Mouse (Mus musculus) intestine, embryonic 15.5 days (tissue): ENCODE data around the gene Plekhd1. TPM values are rescaled to one million over a fixed set of nuclear protein-coding genes. Genes with fewer than 3 reads are reported as not detected.
A peak's percentile ranks its signal among the peaks of the same experiment; 100 is the strongest.

ENCODE experiments used
- ATAC-seq: fragments of 200-750 bp; cut with Nextera tagmentation; 2 replicates; pipeline ENCODE4 v1.8.0; 2017; ENCODE audit warnings: moderate TSS enrichment, moderate library complexity
- H3K27ac ChIP-seq: fragments of 300-500 bp; sonication (generic); 2 replicates; pipeline ENCODE4 v1.5.1; 2015; ENCODE audit warnings: mild to moderate bottlenecking, inconsistent platforms
- H3K27me3 ChIP-seq: fragments of 300-500 bp; sonication (generic); replicated peaks from 2 replicates; pipeline ENCODE4 v1.6.1; 2015; ENCODE audit warnings: inconsistent platforms
- H3K36me3 ChIP-seq: fragments of 300-500 bp; sonication (generic); 2 replicates; pipeline ENCODE4 v1.6.1; 2015; ENCODE audit warnings: inconsistent platforms
- H3K4me1 ChIP-seq: fragments of 300-500 bp; sonication (generic); replicated peaks from 2 replicates; pipeline ENCODE4 v1.6.1; 2015; ENCODE audit warnings: inconsistent platforms
- H3K4me2 ChIP-seq: fragments of 300-500 bp; sonication (generic); replicated peaks from 2 replicates; pipeline ENCODE4 v1.6.1; 2015; ENCODE audit warnings: mild to moderate bottlenecking, inconsistent platforms
- H3K4me3 ChIP-seq: fragments of 300-500 bp; sonication (generic); replicated peaks from 2 replicates; pipeline ENCODE4 v1.5.1; 2015; ENCODE audit warnings: inconsistent platforms
- H3K9ac ChIP-seq: fragments of 300-500 bp; sonication (generic); 2 replicates; pipeline ENCODE4 v1.6.1; 2015; ENCODE audit warnings: inconsistent platforms
- H3K9me3 ChIP-seq: fragments of 300-500 bp; sonication (generic); 2 replicates; pipeline ENCODE4 v1.6.1; 2016; ENCODE audit warnings: inconsistent platforms
- WGBS: fragments of 180-500 bp; shearing (Covaris S2); methylation state at CpG from one replicate; pipeline ENCODE4 v1.1.7; 2015; 5-methylcytosine and 5-hydroxymethylcytosine counted together
- polyA plus RNA-seq: library from polyadenylated mRNA; unstranded; fragments of >200 nt; fragmentation: Nextera tagmentation; extraction: Ambion mirVana; gene quantifications from 2 replicates; pipeline ENCODE4 v1.2.1, GENCODE M21; 2015

The Plekhd1 gene
- polyA plus RNA-seq, 1 experiment from 2014 or later, result 13.4 TPM

GRCm38 (mm10) chr12:80706208-80706914 is 14.0 kb downstream of the Plekhd1 start:
- WGBS, result 51% methylated on average over 11 of the region's 11 CpGs
- H3K27ac ChIP-seq, result peak overlapping the region; percentile 67

GRCm38 (mm10) chr12:80706915-80707604 is 14.7 kb downstream of the Plekhd1 start:
- 37% methylated on average over 6 of the region's 6 CpGs for WGBS
- Histone ChIP-seq H3K4me3 (no peak overlapping the region), H3K27me3 (no peaks in the 10 kb centered on the region), H3K4me1 (peaks cover 15% of the 10 kb centered on the region), H3K27ac (peak overlapping the region; percentile 67; the same call in 1 of the 2 replicates), H3K4me2 (peak overlapping the region; percentile 28), H3K36me3 (no peaks in the 10 kb centered on the region), H3K9ac (no peak overlapping the region), H3K9me3 (no peaks in the 10 kb centered on the region)
- peak; percentile 45; the same call in 1 of the 2 replicates for ATAC-seq

More at GRCm38 (mm10) chr12:80706208-80706914, 14.0 kb downstream of the Plekhd1 start:
- no peaks in the 10 kb centered on the region for H3K27me3 ChIP-seq
- H3K4me3 ChIP-seq, result no peak overlapping the region
- H3K9ac ChIP-seq, result no peak overlapping the region
- peak overlapping the region; percentile 28 for H3K4me2 ChIP-seq
- H3K4me1 ChIP-seq, result peaks cover 15% of the 10 kb centered on the region
- no peaks in the 10 kb centered on the region for H3K9me3 ChIP-seq
- no peaks in the 10 kb centered on the region for H3K36me3 ChIP-seq
- peak; percentile 70 for ATAC-seq

GRCm38 (mm10) chr12:80715915-80716314 is 23.5 kb downstream of the Plekhd1 start:
- Histone ChIP-seq H3K4me1 (no peaks in the 10 kb centered on the region), H3K4me3 (no peak overlapping the region), H3K27ac (no peak overlapping the region), H3K4me2 (no peak overlapping the region), H3K36me3 (no peaks in the 10 kb centered on the region), H3K27me3 (no peaks in the 10 kb centered on the region), H3K9me3 (no peaks in the 10 kb centered on the region), H3K9ac (no peak overlapping the region)
- 69% methylated on average over 6 of the region's 6 CpGs for WGBS
- ATAC-seq, result no peak

DNA sequence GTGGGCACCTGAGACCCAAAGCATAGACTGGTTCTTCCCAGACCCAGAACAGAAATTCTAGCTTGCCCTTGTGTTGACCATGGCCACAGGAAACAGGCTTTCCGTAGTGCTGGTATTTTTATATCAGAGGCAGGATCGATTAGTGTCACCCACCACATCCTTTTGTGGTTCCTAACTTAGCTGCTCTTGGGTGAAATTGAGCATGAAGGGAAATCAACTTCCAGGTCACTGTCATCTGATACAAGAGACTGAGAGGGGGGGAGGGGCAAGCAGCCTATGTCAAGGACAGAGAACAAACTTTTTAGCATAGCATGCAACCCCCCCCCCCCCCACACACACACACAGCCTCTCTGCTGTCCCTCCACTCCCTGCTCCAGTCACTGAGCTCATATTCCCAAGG is 26.8 kb downstream of the Plekhd1 start:
- Histone ChIP-seq H3K4me2 (no peak overlapping the region), H3K36me3 (no peaks in the 10 kb centered on the region), H3K9me3 (no peaks in the 10 kb centered on the region), H3K27ac (no peak overlapping the region), H3K4me1 (no peaks in the 10 kb centered on the region), H3K4me3 (no peak overlapping the region), H3K27me3 (no peaks in the 10 kb centered on the region), H3K9ac (no peak overlapping the region)
- ATAC-seq, result no peak
- WGBS, result 81% methylated on average over 2 of the region's 2 CpGs

DNA sequence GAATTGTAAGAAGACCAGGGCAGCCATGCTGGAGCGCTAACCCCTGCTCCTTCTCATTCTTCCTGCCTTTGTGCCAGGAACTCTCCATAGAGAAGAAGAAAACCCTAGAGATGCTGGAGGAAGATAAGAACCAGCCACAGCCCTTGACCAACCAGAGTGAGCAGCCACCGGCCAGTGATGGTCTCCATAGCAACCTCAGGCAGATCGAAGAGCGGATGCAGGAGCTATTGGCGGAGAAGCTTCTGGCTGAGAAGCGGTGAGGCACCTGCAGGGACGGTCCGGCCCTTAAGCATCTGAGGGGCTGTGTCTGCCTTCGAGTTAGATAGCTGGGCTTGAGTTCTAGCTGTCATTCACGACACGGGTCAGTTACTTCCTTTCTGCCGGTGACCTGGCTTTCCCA is 28.1 kb downstream of the Plekhd1 start:
- Histone ChIP-seq H3K4me1 (no peaks in the 10 kb centered on the region), H3K9me3 (no peaks in the 10 kb centered on the region), H3K4me2 (no peak overlapping the region), H3K4me3 (no peak overlapping the region), H3K36me3 (no peaks in the 10 kb centered on the region), H3K27me3 (no peaks in the 10 kb centered on the region), H3K27ac (no peak overlapping the region), H3K9ac (no peak overlapping the region)
- no peak for ATAC-seq
- WGBS, result 82% methylated on average over 12 of the region's 12 CpGs

DNA sequence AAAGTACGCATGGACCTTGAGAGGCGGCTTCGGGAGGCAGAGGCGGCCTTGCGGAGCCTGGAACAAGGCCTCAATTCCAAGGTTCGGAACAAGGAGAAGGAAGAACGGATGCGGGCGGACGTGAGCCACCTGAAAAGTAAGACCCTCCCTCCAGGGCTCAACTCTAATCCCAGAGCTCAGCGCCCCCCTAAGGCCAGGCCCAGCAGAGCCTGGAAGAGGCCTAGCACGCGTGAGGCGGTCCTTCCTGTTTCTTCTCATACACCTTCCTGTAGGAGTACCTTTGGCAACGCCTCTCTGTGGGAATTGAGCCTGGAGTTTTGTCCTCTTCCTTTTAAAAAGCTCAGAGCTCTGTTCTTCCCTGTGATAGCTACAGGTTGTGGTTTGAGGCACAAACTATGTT is 29.1 kb downstream of the Plekhd1 start:
- Histone ChIP-seq H3K4me3 (no peak overlapping the region), H3K9me3 (no peaks in the 10 kb centered on the region), H3K9ac (no peak overlapping the region), H3K4me2 (no peak overlapping the region), H3K4me1 (no peaks in the 10 kb centered on the region), H3K27ac (no peak overlapping the region), H3K36me3 (no peaks in the 10 kb centered on the region), H3K27me3 (no peaks in the 10 kb centered on the region)
- 85% methylated on average over 15 of the region's 15 CpGs for WGBS
- no peak for ATAC-seq

DNA sequence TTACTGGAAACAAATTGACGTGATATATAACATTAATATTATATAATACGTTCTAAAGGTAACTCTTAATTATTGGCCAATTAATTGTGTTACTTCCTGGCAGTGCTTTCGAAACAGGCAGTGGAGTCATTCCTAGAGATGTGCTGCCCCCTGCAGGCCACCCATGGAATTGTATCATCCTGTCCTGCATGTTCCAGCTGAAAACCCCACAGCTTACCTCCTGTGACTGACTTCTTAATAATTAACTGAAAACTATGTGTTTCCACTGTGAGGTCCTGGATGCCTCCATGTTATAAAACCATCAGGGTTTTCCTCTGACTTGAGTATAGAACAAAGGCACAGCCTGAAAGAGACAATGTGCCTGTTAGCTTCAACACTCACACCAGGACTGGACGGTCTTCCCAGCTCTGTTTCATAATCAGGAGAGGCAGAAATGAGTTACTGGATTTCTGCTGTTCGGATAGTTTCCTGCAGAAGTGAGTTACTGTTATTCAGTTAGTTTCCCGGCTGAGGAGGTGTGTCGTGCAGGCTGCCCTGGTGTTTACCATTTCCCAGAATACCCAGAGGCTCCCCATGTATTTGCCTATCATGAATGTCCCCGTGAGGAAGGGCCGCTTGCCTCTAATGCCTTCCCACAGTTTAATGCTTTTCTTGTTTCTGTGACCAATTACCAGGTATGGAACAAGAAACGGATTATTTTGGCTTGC is 32.6 kb downstream of the Plekhd1 start:
- H3K4me2 ChIP-seq, result peak overlapping the region; percentile 42
- no peak overlapping the region for H3K27ac ChIP-seq
- ATAC-seq, result peak; percentile 86
- no peaks in the 10 kb centered on the region for H3K4me1 ChIP-seq
- H3K36me3 ChIP-seq, result no peaks in the 10 kb centered on the region
- H3K9me3 ChIP-seq, result no peaks in the 10 kb centered on the region
- H3K4me3 ChIP-seq, result no peak overlapping the region
- no peak overlapping the region for H3K9ac ChIP-seq
- no peaks in the 10 kb centered on the region for H3K27me3 ChIP-seq
- 23% methylated on average over 10 of the region's 10 CpGs for WGBS

GRCm38 (mm10) chr12:80728207-80728606 is 35.8 kb downstream of the Plekhd1 start:
- Histone ChIP-seq H3K36me3 (no peaks in the 10 kb centered on the region), H3K9me3 (no peaks in the 10 kb centered on the region), H3K27me3 (no peaks in the 10 kb centered on the region), H3K4me3 (no peak overlapping the region), H3K27ac (no peak overlapping the region), H3K4me1 (no peaks in the 10 kb centered on the region; the same call in 1 of the 2 replicates), H3K4me2 (no peak overlapping the region), H3K9ac (no peak overlapping the region)
- 20% methylated on average over 1 of the region's 1 CpGs for WGBS
- ATAC-seq, result no peak

- Histone ChIP-seq H3K4me3 (no peak overlapping the region), H3K27me3 (no peaks in the 10 kb centered on the region), H3K36me3 (no peaks in the 10 kb centered on the region), H3K27ac (no peak overlapping the region), H3K4me2 (no peak overlapping the region), H3K9ac (no peak overlapping the region), H3K9me3 (no peaks in the 10 kb centered on the region), H3K4me1 (no peaks in the 10 kb centered on the region; the same call in 1 of the 2 replicates)
- ATAC-seq, result no peak
- WGBS, result 51% methylated on average over 2 of the region's 2 CpGs
Observed at GRCm38 (mm10) chr12:80728814-80729213, 36.4 kb downstream of the Plekhd1 start.

- WGBS, result 76% methylated on average over 12 of the region's 12 CpGs
- no peak for ATAC-seq
- no peak overlapping the region for H3K4me3 ChIP-seq
- H3K4me2 ChIP-seq, result no peak overlapping the region
- no peak overlapping the region for H3K9ac ChIP-seq
- no peaks in the 10 kb centered on the region for H3K9me3 ChIP-seq
- H3K36me3 ChIP-seq, result no peaks in the 10 kb centered on the region
- H3K27ac ChIP-seq, result no peak overlapping the region
- H3K27me3 ChIP-seq, result no peaks in the 10 kb centered on the region
- H3K4me1 ChIP-seq, result no peaks in the 10 kb centered on the region; the same call in 1 of the 2 replicates
Observed at GRCm38 (mm10) chr12:80729758-80730530, 37.6 kb downstream of the Plekhd1 start.

DNA sequence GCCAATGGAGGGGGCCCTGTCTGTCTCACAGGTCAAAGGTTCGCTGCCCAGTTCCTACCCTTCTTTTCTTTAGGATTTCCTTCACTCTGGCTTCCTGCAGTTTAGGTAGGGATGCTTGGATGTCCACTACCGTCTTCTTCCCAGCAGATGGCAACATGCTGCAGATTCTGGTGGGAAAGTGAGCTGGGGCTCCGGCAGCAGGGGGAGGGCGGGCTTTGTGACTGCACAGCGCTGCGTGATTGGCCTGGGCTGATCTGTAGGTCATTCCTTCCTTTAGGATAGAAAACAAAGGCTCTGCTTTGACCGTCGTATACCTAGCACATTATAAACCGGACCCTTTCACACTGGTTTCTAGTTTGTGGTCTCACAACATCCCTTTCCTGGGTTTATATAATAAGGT is 38.2 kb downstream of the Plekhd1 start:
- H3K9me3 ChIP-seq, result no peaks in the 10 kb centered on the region
- no peaks in the 10 kb centered on the region; the same call in 1 of the 2 replicates for H3K4me1 ChIP-seq
- 7% methylated on average over 9 of the region's 9 CpGs for WGBS
- H3K27me3 ChIP-seq, result no peaks in the 10 kb centered on the region
- no peak overlapping the region for H3K9ac ChIP-seq
- no peak overlapping the region for H3K4me3 ChIP-seq
- H3K27ac ChIP-seq, result no peak overlapping the region
- H3K4me2 ChIP-seq, result 0 out of 2 replicates have a peak overlapping the region, but pooled peaks have one; percentile 24
- ATAC-seq, result peak; percentile 81
- H3K36me3 ChIP-seq, result no peaks in the 10 kb centered on the region
